Mouse (Mus musculus) right cerebral cortex, postnatal 14 days (tissue): Measurements from ENCODE around the gene Erf.

Experiments used
- DNase-seq: peaks from one replicate; pipeline ENCODE4 v3.0.0; 2022

Erf gene

DNA sequence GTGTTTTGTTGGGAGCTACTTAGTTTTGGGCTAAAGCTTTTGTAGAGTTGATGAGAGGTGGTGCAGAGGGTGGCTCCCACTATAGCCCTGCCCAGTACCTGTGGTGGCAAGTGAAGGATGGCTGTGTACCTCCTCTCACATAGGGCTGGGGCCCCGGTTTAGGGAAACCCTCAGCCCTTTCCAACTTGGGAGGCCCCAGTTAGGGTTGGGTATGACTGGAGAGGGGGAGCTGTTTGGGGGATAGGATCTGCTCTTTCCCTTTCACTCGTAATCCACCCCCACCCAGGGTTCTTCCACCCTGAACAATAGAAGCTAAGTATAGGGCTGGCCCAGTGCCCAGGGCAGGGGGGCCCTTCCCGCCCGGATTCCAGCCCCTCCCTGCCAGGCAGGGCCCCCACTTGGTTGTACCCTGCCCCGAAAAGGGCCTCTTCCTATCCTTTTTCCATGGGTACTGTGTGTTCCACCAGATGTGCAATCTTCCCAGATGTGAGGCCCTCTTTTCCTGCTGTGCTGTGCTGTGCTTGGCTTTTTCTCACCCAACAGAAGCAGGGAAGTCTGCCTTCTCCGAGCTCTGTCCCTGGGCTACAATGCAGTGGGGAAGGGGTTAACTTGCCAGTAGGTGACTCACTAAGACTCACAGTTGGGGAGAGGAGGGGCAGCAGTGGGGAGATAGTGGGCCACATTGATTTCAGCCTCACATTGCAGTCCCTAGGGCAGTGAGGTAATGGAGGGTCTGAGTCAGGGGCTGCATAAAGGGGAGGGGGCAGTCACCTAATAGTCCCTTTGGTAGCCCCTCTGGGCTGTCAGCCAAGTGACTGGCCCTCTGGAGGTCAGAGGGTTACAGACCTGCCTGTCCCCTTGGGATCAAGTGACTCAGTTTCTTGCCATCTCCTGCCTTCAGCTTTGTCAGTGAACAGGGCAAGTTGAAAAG lies 29.6 kb upstream of the Erf start:
- DNase-seq: no peak

GRCm38 (mm10) chr7:25279076-25279860 lies 28.7 kb upstream of the Erf start:
- DNase-seq: peak; percentile 95

DNA sequence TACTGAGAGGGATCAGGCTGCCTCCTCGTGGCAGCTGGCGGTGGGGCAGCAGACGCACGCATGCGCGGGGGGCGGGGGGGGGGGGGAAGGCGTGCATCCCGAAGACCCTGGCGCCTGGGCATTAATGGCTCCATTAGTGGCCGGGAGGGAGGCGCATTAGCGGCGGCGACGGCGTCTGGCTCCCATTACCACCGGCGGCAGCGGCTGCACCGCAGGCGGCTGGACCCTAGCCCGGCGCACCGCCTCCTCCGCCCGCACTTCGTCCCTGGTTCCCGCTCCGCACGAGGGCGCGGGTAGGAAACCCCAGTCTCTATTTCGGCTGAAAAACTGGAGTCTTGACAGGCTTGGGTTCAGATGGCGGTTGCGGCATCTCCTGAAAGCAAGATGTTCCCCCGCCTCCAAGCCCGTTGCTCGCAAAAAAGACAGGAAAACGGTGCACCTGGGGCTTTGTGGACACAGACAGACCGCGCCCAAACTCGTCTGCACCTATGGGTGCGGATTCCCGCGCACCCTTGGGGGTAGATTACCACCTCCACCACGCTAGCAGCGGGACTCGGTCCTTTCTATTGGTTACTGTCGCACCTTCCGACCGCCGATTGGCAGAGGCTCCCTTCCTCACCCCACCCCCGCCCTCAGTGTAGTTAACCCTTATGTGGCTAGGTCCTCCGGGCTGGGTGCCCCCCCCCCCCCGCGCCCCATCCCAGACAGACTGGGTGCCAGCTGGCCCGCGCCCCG lies 27.9 kb upstream of the Erf start:
- peak; percentile 83 for DNase-seq

GRCm38 (mm10) chr7:25277998-25278340 lies 27.4 kb upstream of the Erf start:
- no peak for DNase-seq

DNA sequence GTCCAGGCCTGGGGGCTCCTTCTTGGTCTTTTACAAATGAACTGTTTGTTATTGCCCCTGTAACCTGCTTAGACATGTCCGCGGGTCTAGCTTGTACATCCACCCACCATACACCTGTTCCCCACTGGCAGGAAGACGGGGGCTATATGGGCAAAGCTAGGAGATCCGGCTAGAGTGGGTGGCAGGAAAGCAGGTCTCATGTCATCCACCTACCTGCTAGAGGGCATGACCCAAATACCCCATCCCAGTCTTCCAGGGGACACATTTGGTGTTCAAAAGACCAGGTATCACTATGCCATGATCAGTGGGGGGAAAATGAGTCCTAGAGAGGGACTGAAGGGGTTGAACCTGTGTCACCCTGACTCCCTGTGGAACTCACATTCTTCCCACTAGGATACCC lies 26.8 kb upstream of the Erf start:
- no peak for DNase-seq

DNA sequence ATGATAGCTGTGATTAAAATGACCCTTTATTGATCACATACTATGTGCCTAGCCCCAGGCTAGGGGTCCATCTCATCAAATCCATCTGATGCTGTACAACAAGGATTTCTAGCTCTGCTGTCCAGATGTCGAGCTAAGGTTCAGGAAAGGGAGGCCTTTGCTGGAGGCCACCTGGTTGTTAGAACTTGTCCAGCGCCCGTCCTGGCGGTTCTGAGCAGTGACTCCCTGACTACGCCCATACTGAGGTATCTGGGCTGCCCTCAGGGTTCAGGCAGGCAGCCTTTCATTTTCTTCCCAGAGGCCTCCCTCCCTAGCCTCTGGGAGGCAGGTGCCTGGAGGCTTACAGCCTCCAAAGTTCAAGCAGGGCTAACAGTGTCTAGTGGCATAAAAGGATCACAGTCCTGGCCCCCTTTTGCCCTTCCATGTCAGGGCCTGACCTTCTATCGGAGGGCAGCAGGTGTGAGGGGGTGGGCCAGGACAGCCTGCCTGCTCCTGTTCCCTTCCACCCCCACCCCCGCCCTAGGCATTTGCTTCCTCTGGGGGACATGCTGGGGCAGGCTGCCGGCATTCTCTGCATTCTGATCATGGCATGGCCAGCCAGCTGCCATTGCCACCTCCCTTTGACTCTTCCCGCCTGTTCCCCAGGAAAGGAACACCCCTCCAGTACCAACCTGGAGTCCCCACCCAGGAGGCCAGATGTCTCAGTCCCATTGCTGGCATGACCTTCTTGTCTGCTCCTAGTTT lies 25.2 kb upstream of the Erf start:
- no peak for DNase-seq

DNA sequence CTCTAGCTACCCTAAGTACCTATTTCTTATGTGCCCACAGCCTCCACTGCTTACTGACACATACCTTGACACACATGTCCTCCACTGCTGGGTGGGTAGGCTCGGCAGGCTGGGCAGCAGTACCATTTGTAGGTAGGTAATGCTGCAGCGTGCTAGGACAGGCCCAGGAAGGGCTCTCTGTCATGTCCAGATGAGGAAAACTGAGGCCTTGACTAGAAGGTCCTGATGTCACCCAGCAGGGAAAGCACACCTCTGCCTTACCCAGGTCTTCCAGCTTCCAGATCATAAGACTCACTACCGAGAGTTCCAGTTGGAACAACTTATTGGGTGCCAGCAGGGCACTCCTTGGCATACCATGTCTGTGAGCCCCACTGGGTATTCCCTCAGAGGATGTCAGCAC lies 24.4 kb upstream of the Erf start:
- DNase-seq: no peak

GRCm38 (mm10) chr7:25274571-25274970 lies 24.0 kb upstream of the Erf start:
- no peak for DNase-seq

- DNase-seq: no peak
Measured at GRCm38 (mm10) chr7:25273259-25274241, 23.0 kb upstream of the Erf start.

DNA sequence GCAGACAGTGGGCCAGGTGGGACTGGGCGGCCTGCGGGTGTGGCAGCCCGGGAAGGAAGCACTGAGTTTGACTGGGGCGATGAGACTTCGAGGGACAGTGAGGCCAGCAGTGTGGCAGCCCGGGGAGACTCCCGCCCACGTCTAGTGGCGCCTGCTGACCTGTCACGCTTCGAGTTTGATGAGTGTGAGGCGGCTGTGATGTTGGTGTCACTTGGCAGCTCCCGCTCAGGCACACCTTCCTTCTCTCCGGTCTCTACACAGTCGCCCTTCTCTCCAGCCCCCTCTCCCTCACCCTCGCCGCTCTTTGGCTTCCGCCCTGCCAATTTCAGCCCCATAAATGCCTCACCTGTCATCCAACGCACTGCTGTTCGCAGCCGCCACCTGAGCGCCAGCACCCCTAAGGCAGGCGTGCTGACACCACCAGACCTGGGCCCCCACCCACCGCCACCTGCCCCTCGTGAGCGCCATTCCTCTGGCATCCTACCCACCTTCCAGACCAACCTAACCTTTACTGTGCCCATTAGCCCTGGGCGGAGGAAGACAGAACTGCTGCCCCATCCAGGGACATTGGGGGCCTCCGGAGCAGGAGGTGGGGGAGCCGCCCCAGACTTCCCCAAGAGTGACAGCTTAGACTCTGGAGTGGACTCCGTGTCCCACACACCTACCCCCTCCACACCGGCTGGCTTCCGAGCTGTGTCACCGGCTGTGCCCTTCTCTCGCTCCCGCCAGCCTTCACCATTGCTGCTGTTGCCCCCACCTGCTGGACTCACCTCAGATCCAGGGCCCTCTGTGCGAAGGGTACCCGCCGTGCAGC lies 22.1 kb upstream of the Erf start:
- DNase-seq: no peak

DNA sequence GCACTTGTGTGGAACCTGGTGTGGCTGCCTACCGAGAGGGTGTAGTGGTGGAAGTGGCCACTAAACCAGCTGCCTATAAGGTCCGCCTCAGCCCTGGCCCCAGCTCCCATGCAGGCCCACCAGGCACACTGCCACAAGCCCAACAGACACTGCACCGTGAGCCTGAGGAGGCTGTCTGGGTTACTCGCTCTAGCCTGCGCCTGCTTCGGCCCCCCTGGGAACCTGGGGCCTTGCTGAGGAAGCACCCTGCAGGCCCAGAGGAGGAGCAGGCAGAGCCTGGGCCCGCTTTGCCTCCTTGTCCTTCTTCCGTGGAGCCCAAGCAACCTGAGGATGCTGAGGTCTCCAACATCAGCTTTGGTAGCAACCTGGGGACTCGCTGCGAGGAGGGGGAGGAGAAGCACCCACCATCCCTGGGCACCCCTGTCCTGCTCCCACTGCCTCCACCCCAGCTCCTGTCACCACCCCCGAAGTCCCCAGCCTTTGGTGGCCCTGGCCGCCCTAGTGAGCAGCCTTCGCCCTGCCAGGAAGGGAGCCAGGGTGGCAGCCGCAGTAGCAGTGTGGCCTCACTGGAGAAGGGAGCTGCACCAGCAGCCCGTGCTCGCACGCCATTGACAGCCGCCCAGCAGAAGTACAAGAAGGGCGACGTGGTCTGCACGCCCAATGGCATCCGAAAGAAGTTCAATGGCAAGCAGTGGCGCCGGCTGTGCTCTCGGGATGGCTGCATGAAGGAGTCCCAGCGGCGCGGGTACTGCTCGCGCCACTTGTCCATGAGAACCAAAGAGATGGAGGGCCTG lies 21.3 kb upstream of the Erf start:
- no peak for DNase-seq

DNA sequence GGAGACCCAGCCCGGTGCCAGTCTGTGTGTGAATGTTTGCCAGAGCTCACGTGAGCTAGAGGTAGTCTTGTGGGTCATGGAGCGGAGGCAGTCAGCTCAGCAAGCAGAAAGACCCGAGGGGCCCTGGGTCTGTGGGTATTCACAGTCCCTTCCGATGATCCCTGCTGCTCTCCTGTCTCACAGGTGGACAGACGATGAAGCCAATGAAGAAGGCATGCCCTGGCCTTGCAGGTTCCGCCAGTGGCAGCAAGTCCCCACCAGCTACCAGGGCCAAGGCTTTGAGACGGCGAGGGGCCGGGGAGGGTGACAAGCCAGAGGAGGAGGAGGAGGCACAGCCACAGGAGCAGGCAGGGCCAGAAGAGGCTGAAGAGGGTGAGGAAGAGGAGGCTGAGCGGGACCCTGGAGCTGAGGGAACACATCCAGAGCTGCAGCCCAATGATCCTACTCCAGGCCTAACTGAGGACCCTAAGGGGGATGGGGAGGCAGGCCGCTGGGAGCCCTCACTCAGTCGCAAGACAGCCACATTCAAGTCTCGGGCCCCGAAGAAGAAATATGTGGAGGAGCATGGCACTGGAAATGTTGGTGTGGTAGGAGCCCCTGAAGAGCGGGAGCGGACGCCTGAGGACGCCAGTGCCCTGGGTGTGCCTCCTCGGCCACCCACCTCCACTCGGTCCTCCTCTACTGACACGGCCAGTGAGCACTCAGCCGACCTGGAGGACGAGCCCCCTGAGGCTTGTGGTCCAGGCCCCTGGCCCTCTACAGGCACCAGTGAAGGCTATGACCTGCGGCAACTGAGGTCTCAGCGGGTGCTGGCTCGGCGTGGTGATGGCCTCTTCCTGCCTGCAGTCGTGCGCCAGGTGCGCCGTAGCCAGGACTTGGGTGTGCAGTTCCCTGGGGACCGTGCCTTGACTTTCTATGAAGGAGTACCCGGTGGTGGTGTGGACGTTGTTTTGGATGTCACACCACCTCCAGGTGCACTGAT lies 20.4 kb upstream of the Erf start:
- DNase-seq: no peak

DNA sequence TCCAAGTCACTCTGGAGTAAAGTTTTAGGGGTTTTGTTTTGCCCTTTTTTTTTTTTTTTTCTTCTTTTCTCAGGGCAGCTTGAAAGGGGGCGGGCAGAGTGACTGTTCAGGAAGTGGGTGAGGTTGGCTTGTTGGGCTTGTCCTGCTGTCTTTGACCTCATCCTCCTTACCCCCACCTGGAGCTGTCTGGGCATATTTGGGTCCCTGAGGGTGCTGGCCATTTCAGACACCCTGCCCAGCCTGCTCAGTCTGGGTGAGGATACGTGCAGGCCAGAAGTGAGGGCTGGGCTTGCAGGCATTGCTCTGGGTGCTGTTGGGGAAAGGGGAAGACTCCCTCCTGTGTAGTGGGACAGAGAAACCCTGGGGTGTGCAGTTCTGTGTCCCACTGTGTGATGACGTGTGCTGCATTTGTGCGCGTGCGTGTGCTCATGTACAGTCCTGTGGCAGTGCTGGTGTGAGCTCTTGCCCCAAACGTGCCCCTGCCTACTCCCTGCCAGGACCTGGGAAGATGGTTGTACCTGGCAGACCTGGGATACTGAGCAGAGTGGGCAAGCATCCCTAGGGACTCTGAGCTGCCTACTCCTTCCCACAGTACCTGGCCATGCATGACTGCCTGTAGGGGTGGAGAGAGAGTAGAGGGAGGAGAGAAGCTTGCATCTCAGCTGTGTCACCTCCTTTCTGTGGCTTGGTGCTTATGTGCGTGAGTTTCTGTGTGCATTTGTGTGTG lies 19.1 kb upstream of the Erf start:
- DNase-seq: no peak

GRCm38 (mm10) chr7:25269029-25269428 lies 18.5 kb upstream of the Erf start:
- no peak for DNase-seq

GRCm38 (mm10) chr7:25268588-25268987 lies 18.0 kb upstream of the Erf start:
- no peak for DNase-seq

DNA sequence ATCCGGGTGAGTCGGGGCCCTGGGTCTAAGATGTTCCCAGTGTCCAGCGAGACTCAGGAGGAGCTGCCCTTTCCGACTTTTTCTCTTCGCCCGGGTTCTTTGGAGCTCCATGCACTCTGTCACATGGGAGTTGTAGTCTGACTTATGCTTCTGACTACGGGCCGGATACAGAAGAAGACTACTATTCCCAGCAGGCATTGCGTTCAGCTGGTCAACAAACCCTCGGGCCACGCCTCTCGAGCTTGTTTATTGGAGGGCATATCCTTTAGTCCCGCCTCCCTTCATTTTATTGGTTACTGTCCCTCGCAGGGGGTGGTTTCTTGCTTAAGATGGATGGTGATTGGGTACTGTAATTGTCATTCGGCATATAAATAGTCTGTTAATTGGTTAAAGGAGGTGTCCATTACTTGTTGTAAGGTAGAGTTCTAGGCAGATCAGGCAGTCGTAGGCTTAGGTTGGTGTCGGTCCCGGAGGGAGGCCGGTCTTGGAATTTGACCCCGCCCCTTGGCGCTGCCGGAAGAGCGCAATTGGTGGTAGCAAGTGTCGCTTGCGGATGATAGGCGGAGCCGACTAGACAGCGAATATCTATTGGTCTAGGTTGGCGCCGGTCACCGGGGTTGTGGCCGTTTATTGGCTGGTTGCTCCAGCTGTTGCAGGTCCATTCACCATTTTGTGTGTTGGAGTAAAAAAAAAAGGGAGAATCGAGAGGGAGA lies 17.3 kb upstream of the Erf start:
- peak; percentile 98 for DNase-seq

GRCm38 (mm10) chr7:25267301-25267750 lies 16.8 kb upstream of the Erf start, which contains the start of gene Cic:
Cic (plus strand) TSS chr7:25267704.
- peak; percentile 96 for DNase-seq
